Mouse (Mus musculus) testis, adult 2 months (tissue): ENCODE measurements around the gene Olfr1034. TPM values are rescaled to one million over a fixed set of nuclear protein-coding genes. Genes with fewer than 3 reads are reported as not detected.

Experiments
- H3K27ac ChIP-seq: fragments of 200-500 bp; 2 replicates; pipeline ENCODE4 v1.5.1; 2012; ENCODE audit warnings: low read depth, low read length; ENCODE audit not compliant: control insufficient read depth, insufficient read depth
- H3K27me3 ChIP-seq: fragments of 200-500 bp; 2 replicates; pipeline ENCODE4 v1.6.1; 2012; ENCODE audit warnings: mild to moderate bottlenecking, low read length, moderate library complexity; ENCODE audit not compliant: control insufficient read depth, insufficient read depth
- H3K36me3 ChIP-seq: fragments of 200-500 bp; 2 replicates; pipeline ENCODE4 v1.6.1; 2012; ENCODE audit warnings: mild to moderate bottlenecking, low read length; ENCODE audit not compliant: control insufficient read depth, insufficient read depth
- H3K4me1 ChIP-seq: fragments of 200-500 bp; 2 replicates; pipeline ENCODE4 v1.6.1; 2012; ENCODE audit warnings: low read length; ENCODE audit not compliant: control insufficient read depth, insufficient read depth
- H3K4me3 ChIP-seq: fragments of 200-500 bp; 2 replicates; pipeline ENCODE4 v1.5.1; 2012; ENCODE audit warnings: low read depth, mild to moderate bottlenecking, low read length, moderate library complexity, mixed read lengths; ENCODE audit not compliant: control insufficient read depth
- CTCF ChIP-seq: fragments of 200-500 bp; IDR thresholded peaks from 2 replicates; pipeline ENCODE4 v1.5.1; 2012; ENCODE audit warnings: low read depth, mild to moderate bottlenecking, inconsistent platforms, low read length, moderate library complexity; ENCODE audit not compliant: control insufficient read depth, insufficient read depth, insufficient replicate concordance
- POLR2A ChIP-seq: fragments of 200-500 bp; IDR thresholded peaks from 2 replicates; pipeline ENCODE4 v1.6.1; 2012; ENCODE audit warnings: low read depth, mild to moderate bottlenecking, inconsistent platforms, low read length, moderate library complexity; ENCODE audit not compliant: control insufficient read depth
- polyA plus RNA-seq: library from polyadenylated mRNA; depleted of rRNA; stranded (reverse); fragments of >200 nt; gene quantifications from 2 replicates; pipeline ENCODE4 v1.2.3, GENCODE M21; 2012; rRNA removed

Olfr1034 gene
- polyA plus RNA-seq, 1 experiment = not detected

GRCm38 (mm10) chr2:86087285-86087684 is 41.6 kb downstream of the Olfr1034 start, which contains the start of gene Olfr1037:
Gene Olfr1037 (minus strand): TSS chr2:86087385.
- TF ChIP-seq POLR2A (no peak), CTCF (no peak)

More at GRCm38 (mm10) chr2:86087285-86087684, 41.6 kb downstream of the Olfr1034 start, which contains the start of gene Olfr1037:
- Histone ChIP-seq H3K36me3 (no peaks in the 10 kb centered on the region), H3K4me1 (no peaks in the 10 kb centered on the region), H3K27ac (no peak within 1 kb of the TSS), H3K27me3 (no peaks in the 10 kb centered on the region), H3K4me3 (no peak within 1 kb of the TSS)

Other genes with a start within 250 kb of the Olfr1034 start
- not detected in 2 replicates for gene Olfr1016, start 243.3 kb upstream of the Olfr1034 start, polyA plus RNA-seq
- gene Olfr1018, start 227.4 kb upstream of the Olfr1034 start, polyA plus RNA-seq = not detected in 2 replicates
- not detected in 2 replicates for gene Olfr1019, start 200.4 kb upstream of the Olfr1034 start, polyA plus RNA-seq
- gene Olfr1020, start 198.8 kb upstream of the Olfr1034 start, polyA plus RNA-seq = not detected in 2 replicates
- not detected in 2 replicates for gene Olfr1022, start 177.3 kb upstream of the Olfr1034 start, polyA plus RNA-seq
- gene Olfr1023, start 160.2 kb upstream of the Olfr1034 start, polyA plus RNA-seq = not detected in 2 replicates
- gene Olfr1024, start 140.8 kb upstream of the Olfr1034 start, polyA plus RNA-seq = not detected in 2 replicates
- gene Olfr1025-ps1, start 130.7 kb upstream of the Olfr1034 start, polyA plus RNA-seq = not detected in 2 replicates
- not detected in 2 replicates for gene Olfr1026, start 124.3 kb upstream of the Olfr1034 start, polyA plus RNA-seq
- gene Olfr1028, start 95.4 kb upstream of the Olfr1034 start, polyA plus RNA-seq = not detected in 2 replicates
- gene Olfr1029, start 72.0 kb upstream of the Olfr1034 start, polyA plus RNA-seq = 0.02 and 0.31 TPM in 2 replicates
- not detected in 2 replicates for gene Olfr1030, start 66.6 kb upstream of the Olfr1034 start, polyA plus RNA-seq
- gene Olfr1031, start 55.6 kb upstream of the Olfr1034 start, polyA plus RNA-seq = not detected in 2 replicates
- not detected in 2 replicates for gene Olfr1032, start 40.3 kb upstream of the Olfr1034 start, polyA plus RNA-seq
- 0.35 and 1.1 TPM in 2 replicates for gene Olfr1033, start 25.2 kb upstream of the Olfr1034 start, polyA plus RNA-seq
- not detected in 2 replicates for gene Olfr1036, start 28.1 kb downstream of the Olfr1034 start, polyA plus RNA-seq
- not detected in 2 replicates for gene Olfr1037, start 41.5 kb downstream of the Olfr1034 start, polyA plus RNA-seq
- gene Olfr1039, start 90.1 kb downstream of the Olfr1034 start, polyA plus RNA-seq = not detected in 2 replicates
- not detected in 2 replicates for gene Olfr1040, start 100.9 kb downstream of the Olfr1034 start, polyA plus RNA-seq
- not detected in 2 replicates for gene Olfr1042, start 116.0 kb downstream of the Olfr1034 start, polyA plus RNA-seq
- gene Olfr1043, start 121.7 kb downstream of the Olfr1034 start, polyA plus RNA-seq = not detected in 2 replicates
- gene Olfr1044, start 132.0 kb downstream of the Olfr1034 start, polyA plus RNA-seq = not detected in 2 replicates
- gene Olfr52, start 139.8 kb downstream of the Olfr1034 start, polyA plus RNA-seq = not detected in 2 replicates
- not detected in 2 replicates for gene Olfr1045, start 157.1 kb downstream of the Olfr1034 start, polyA plus RNA-seq
- not detected in 2 replicates for gene Olfr1046, start 173.5 kb downstream of the Olfr1034 start, polyA plus RNA-seq
- not detected in 2 replicates for gene Olfr1047, start 185.5 kb downstream of the Olfr1034 start, polyA plus RNA-seq
- not detected in 2 replicates for gene Olfr1048, start 194.4 kb downstream of the Olfr1034 start, polyA plus RNA-seq
- not detected in 2 replicates for gene Olfr1049, start 212.5 kb downstream of the Olfr1034 start, polyA plus RNA-seq
- gene Olfr1051, start 233.2 kb downstream of the Olfr1034 start, polyA plus RNA-seq = not detected in 2 replicates
- gene Olfr1052, start 246.6 kb downstream of the Olfr1034 start, polyA plus RNA-seq = not detected in 2 replicates